Mouse (Mus musculus) heart, postnatal 0 days (tissue): Measurements from ENCODE around the gene Cemip2. TPM values are rescaled to one million over a fixed set of nuclear protein-coding genes. Genes with fewer than 3 reads are reported as not detected.

Experiments
- ATAC-seq: fragments of 200-750 bp; cut with Nextera tagmentation; 2 replicates; pipeline ENCODE4 v1.8.0; 2017; ENCODE audit warnings: low read depth, moderate number of reproducible peaks, moderate library complexity; ENCODE audit not compliant: insufficient read depth
- DNase-seq: peaks from one replicate; pipeline ENCODE4 v3.0.0-alpha.2; 2016; ENCODE audit warnings: low spot score
- H3K27ac ChIP-seq: fragments of 300-500 bp; sonication (generic); 2 replicates; pipeline ENCODE4 v1.5.1; 2014; ENCODE audit warnings: low read depth, mild to moderate bottlenecking
- H3K27me3 ChIP-seq: fragments of 300-500 bp; sonication (generic); 2 replicates; pipeline ENCODE4 v1.6.1; 2014; ENCODE audit warnings: low read length, mixed read lengths; ENCODE audit not compliant: control insufficient read depth, insufficient read depth
- H3K36me3 ChIP-seq: fragments of 300-500 bp; sonication (generic); replicated peaks from 2 replicates; pipeline ENCODE4 v1.6.1; 2014; ENCODE audit warnings: low read length, mixed read lengths; ENCODE audit not compliant: control insufficient read depth, insufficient read depth
- H3K4me1 ChIP-seq: fragments of 300-500 bp; sonication (generic); 2 replicates; pipeline ENCODE4 v1.6.1; 2014; ENCODE audit warnings: antibody characterized with exemption; ENCODE audit not compliant: control insufficient read depth, insufficient read depth
- H3K4me2 ChIP-seq: fragments of 300-500 bp; sonication (generic); 2 replicates; pipeline ENCODE4 v1.6.1; 2014; ENCODE audit warnings: low read depth, mild to moderate bottlenecking, low read length, moderate library complexity
- H3K4me3 ChIP-seq: fragments of 300-500 bp; sonication (generic); 2 replicates; pipeline ENCODE4 v1.5.1; 2014; ENCODE audit warnings: low read depth, low read length
- H3K9ac ChIP-seq: fragments of 300-500 bp; sonication (generic); replicated peaks from 2 replicates; pipeline ENCODE4 v1.6.1; 2014; ENCODE audit warnings: low read depth, low read length, mixed read lengths
- H3K9me3 ChIP-seq: fragments of 300-500 bp; sonication (generic); replicated peaks from 2 replicates; pipeline ENCODE4 v1.6.1; 2016; ENCODE audit warnings: low read length; ENCODE audit not compliant: control insufficient read depth
- CTCF ChIP-seq: IDR thresholded peaks from 2 replicates; pipeline ENCODE4 v1.5.1; 2016; ENCODE audit warnings: antibody characterized with exemption, control low read depth, low read depth
- EP300 ChIP-seq: IDR thresholded peaks from 2 replicates; pipeline ENCODE4 v1.6.1; 2016; ENCODE audit warnings: antibody characterized with exemption, low read depth
- WGBS: fragments of 180-500 bp; shearing (Covaris S2); extraction: QIAGEN DNeasy Blood & Tissue Kit; methylation state at CpG from one replicate; pipeline ENCODE4 v1.1.7; 2014; 5-methylcytosine and 5-hydroxymethylcytosine counted together
- polyA plus RNA-seq: library from polyadenylated mRNA; unstranded; fragments of >200 nt; fragmentation: Nextera tagmentation; extraction: Ambion mirVana; gene quantifications from 2 replicates; pipeline ENCODE4 v1.2.1, GENCODE M21; 2015
- total RNA-seq: library from RNA; depleted of rRNA; stranded (reverse); fragments of >200 nt; gene quantifications from 2 replicates; pipeline ENCODE4 v1.2.3, GENCODE M21; 2014; ENCODE audit warnings: low replicate concordance

Gene Cemip2
- total and polyA plus RNA-seq, 2 experiments from 2014 or later, result 20.2 to 58.8 TPM

DNA sequence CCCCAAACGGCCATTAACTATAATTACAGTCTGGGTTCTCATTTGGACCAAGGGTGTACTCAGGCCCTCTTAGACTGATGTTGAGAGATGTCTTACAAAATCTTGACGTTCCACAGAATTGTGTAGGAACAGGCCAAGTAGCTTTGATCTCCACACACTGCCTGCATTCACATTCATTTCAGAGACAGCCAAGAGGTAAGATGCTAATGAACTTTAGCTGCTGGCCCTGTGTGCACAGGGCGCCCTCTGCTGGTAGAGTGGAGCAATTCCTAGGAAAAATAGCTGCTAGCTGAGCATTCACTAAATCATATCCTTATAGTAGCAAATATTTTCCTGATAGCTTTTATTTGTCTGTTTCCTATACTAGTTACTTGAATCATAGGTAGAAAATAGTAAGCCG, 30.8 kb upstream of the Cemip2 start:
- no peak overlapping the region for H3K4me2 ChIP-seq
- peak; percentile 78 for DNase-seq
- H3K9ac ChIP-seq, result no peak overlapping the region
- 16% methylated on average over 4 of the region's 4 CpGs for WGBS
- H3K36me3 ChIP-seq, result no peaks in the 10 kb centered on the region
- no peak overlapping the region for H3K27ac ChIP-seq
- no peak overlapping the region for H3K4me3 ChIP-seq
- ATAC-seq, result no peak
- H3K27me3 ChIP-seq, result no peaks in the 10 kb centered on the region
- no peaks in the 10 kb centered on the region for H3K9me3 ChIP-seq
- no peaks in the 10 kb centered on the region for H3K4me1 ChIP-seq
- TF ChIP-seq EP300, result no peak
- peak; percentile 97 for TF ChIP-seq CTCF

DNA sequence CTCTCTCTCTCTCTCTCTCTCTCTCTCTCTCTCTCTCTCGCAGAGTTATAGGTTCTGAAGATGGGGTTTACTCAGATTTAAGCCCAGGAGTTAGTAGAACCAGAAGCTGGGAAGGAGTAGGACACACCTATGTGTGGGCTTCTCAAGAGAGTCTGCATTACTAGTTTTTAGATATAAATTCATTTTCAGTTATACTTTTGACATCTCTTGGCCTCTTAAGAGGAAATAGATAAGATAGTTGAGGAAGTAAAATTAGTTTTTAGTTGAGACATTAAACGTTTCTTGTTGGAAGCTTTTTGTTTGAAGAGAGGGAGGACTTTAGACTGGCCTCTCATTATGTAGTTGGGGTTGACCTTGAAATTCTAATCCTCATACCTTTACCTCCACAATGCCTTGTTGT, 28.0 kb upstream of the Cemip2 start:
- no peak overlapping the region for H3K27ac ChIP-seq
- TF ChIP-seq CTCF (no peak), EP300 (no peak)
- 27% methylated on average over 2 of the region's 2 CpGs for WGBS
- no peaks in the 10 kb centered on the region for H3K9me3 ChIP-seq
- no peak for ATAC-seq
- no peaks in the 10 kb centered on the region for H3K27me3 ChIP-seq
- DNase-seq, result no peak
- H3K4me3 ChIP-seq, result no peak overlapping the region
- no peaks in the 10 kb centered on the region for H3K4me1 ChIP-seq
- H3K36me3 ChIP-seq, result no peaks in the 10 kb centered on the region
- H3K9ac ChIP-seq, result no peak overlapping the region
- H3K4me2 ChIP-seq, result no peak overlapping the region

DNA sequence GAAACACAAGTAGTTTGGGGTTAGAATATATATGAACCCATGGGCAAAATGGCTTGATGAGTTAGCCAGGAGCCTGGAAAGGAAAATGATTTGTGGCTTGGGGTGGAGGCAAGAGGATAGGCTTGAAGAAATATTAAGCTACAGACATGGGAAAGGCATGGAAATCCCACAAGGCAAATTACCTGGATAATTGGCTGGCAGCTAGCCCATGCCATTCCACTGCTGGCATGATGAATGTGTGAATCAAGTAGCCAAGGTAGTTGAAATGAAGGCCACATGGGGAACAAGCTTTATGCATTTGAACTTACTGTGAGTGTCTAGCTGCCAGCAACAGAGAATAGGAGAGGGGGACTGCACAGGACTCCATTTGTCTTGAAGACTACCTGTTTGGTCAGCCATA, 16.5 kb upstream of the Cemip2 start:
- no peak for ATAC-seq
- Histone ChIP-seq H3K27me3 (no peaks in the 10 kb centered on the region), H3K9me3 (no peaks in the 10 kb centered on the region), H3K4me3 (no peak overlapping the region), H3K27ac (no peak overlapping the region), H3K9ac (no peak overlapping the region), H3K4me1 (0 out of 2 replicates have a peak, but pooled peaks cover 3% of the 10 kb centered on the region), H3K4me2 (no peak overlapping the region), H3K36me3 (no peaks in the 10 kb centered on the region)
- DNase-seq, result no peak
- TF ChIP-seq EP300 (no peak), CTCF (no peak)

DNA sequence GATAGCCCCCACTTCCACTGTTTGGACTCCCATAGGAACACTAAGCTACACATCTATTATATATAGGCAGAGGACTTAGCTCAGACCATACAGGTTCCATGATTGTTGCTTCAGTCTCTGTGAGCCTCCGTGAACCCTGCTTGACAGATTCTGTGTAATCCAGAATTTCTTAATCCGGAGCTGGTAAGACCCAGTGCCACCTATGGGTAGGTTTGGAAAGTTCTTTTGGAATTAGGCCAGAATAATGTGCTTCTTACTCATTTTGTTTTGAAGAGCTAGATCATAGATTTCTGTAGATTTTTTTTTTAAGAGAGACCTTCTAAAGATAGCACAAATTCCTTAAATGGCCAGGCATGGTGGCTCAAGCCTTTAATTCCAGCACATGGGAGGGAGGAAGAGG, 14.1 kb upstream of the Cemip2 start:
- Histone ChIP-seq H3K36me3 (no peaks in the 10 kb centered on the region), H3K9me3 (no peaks in the 10 kb centered on the region), H3K4me3 (no peak overlapping the region), H3K4me1 (peaks cover 3% of the 10 kb centered on the region; the same call in 1 of the 2 replicates), H3K27me3 (no peaks in the 10 kb centered on the region), H3K4me2 (no peak overlapping the region), H3K9ac (no peak overlapping the region), H3K27ac (no peak overlapping the region)
- 79% methylated on average over 2 of the region's 2 CpGs for WGBS
- no peak for DNase-seq
- no peak for ATAC-seq
- peak; percentile 27; the same call in 1 of the 2 replicates for TF ChIP-seq CTCF
- no peak for TF ChIP-seq EP300

DNA sequence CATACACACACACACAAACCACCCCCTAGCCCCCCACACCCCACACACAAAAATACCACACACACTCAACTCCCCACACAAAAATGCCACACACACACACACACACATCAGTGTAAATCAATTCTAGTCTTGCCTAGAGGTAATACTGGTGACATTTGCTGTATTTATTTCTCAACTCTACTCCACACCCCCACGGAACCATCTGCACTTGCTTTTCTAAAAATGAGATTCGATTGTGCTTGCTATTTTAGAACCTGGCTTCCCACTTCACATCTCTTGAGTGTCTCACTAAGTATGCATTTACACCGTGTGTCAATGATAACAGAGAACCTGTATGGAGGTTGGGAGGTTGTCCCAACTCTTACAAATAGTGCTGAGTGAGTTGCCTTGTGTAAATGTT, 13.4 kb upstream of the Cemip2 start:
- Histone ChIP-seq H3K4me1 (peaks cover 3% of the 10 kb centered on the region; the same call in 1 of the 2 replicates), H3K27me3 (no peaks in the 10 kb centered on the region), H3K4me2 (0 out of 2 replicates have a peak overlapping the region, but pooled peaks have one; percentile 3), H3K9me3 (no peaks in the 10 kb centered on the region), H3K27ac (0 out of 2 replicates have a peak overlapping the region, but pooled peaks have one; percentile 11), H3K4me3 (no peak overlapping the region), H3K36me3 (no peaks in the 10 kb centered on the region), H3K9ac (no peak overlapping the region)
- no peak for ATAC-seq
- 36% methylated on average over 3 of the region's 3 CpGs for WGBS
- TF ChIP-seq EP300, result no peak
- no peak for TF ChIP-seq CTCF
- no peak for DNase-seq

DNA sequence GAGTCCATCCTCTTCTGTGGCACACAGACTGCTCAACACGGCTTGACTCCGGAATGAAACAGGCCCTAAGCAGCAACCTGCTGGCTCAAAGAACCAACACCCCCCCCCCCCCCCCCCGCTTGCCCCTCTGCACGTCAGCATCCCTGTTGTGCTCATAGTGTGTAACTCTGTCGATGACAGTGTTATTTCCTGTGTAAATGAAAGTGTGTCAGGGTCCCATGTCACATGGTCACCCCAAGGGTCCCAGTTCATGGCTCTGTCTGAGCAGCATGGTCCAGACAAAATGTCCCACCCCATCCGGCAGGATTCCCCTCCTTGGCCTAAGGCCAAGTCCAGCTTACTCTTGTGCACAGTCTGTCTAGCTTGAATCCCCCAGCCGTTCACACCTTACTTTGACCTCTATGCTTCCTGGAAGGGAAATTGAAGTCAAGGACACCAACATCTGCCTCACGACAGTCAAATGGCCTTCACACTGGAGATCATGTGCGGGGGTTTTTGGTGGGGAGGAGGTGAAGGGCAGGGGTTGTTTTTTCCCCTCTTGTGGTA, 10.6 kb upstream of the Cemip2 start:
- H3K4me3 ChIP-seq, result no peak overlapping the region
- H3K36me3 ChIP-seq, result no peaks in the 10 kb centered on the region
- peaks cover 3% of the 10 kb centered on the region; the same call in 1 of the 2 replicates for H3K4me1 ChIP-seq
- no peaks in the 10 kb centered on the region for H3K9me3 ChIP-seq
- no peak overlapping the region for H3K27ac ChIP-seq
- H3K27me3 ChIP-seq, result no peaks in the 10 kb centered on the region
- WGBS, result 50% methylated on average over 7 of the region's 9 CpGs
- DNase-seq (no peak), ATAC-seq (no peak)
- no peak overlapping the region for H3K9ac ChIP-seq
- no peak for TF ChIP-seq EP300
- TF ChIP-seq CTCF, result no peak
- no peak overlapping the region for H3K4me2 ChIP-seq
